Mouse (Mus musculus): ENCODE results near the gene Slc22a30. TPM values are rescaled to one million over a fixed set of nuclear protein-coding genes. Genes with fewer than 3 reads are reported as not detected.
"Not testable (repeated sequence)": the region's sequence is repeated elsewhere in the genome, so short reads cannot be mapped to it uniquely, and the experiment has no call there.

Gene Slc22a30
- not detected in 2 replicates for total RNA-seq (2015)
- not detected in 2 replicates for total RNA-seq (2017)

DNA sequence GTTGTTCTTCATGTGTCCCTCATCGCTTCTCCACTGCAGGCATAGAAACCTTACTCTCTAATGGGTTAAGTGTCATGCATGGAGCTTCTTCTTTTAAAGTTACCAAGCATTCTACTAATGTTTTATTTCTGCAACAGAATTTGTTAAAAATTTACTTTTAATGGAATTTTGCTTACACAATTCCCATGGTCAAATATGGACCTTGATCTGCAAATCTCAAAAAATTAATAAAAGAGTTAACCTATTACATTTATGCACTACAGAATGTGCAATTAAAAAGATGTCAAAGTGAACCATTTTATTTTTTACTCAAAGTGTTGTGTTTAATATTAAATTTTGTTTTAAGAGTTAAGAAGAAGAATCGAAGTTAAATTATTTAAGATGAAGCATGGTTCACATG lies at the start of gene Slc22a30:
TSS of gene Slc22a30 (minus strand) at position 101 of the 400 bp plus-strand sequence.
- not testable (repeated sequence) for ATAC-seq (replicated peaks; ENCODE audit: poor library complexity)

DNA sequence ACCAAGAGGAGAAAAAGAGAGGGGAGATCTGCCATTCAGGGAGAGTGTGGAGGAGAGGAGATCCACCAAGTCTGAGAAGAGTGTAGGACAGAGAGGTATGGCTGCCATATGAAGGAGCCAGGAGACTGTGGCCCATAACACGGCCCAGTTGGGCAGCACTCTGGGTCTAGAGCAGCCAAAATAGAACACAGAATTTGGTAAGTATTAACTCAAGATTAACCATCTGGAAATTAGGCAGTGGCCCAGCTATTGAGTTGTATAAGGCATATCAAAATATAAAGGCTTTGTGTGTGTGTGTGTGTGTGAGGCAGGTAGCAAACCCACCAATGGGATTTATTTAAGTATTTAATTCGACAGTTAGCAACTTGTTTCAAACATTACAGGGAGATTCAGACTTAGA lies 43.4 kb upstream of the Slc22a30 start:
- ATAC-seq (replicated peaks; ENCODE audit: poor library complexity): no peak

DNA sequence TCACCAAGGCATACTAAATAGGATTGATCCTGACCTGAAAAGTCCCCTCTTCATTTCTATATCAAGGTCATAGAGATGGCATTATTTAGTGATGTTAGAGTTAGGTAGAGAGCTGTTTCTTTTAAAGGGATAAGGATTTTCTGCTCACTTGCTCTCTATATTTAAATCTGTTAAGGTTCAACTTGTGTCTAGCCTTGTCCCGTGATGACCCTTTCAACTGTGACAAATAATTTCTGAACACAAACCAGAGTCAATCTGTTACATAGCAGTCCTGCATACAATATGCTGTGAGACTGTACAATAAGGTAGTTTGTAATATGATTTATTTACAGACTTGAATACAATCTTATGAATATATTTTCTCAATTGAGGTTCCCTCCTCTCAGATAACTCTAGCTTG lies 42.6 kb upstream of the Slc22a30 start:
- ATAC-seq (replicated peaks; ENCODE audit: poor library complexity): no peak

DNA sequence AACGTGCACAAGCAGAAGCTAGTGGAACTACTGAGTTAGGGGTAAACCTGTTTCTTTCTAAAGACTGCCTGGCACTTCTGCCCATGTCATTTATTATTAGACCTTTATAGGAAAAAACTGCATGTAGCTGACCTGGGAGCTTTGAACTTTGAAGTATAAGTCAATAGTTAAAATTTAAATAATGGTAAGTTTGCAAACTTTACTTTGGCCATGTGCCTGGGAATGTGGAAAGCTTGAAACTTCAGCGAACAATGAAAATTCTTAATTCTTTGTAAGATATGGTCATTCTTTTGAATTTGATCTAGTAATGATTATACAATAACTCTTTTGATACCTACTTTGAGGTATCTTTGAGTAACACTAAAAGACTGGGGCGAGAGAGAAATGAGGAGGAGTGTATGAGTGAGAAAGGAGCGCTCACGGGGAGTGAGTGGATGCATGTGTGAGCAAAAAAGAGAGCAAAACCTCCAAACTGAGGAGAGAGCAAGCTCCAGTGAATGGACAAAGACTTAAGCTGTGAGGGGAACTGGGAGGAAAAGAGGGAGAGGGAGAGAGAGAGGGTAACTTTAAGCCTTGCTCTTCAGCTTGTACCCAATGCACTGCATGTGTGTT lies 26.2 kb upstream of the Slc22a30 start:
- ATAC-seq (replicated peaks; ENCODE audit: poor library complexity): no peak

DNA sequence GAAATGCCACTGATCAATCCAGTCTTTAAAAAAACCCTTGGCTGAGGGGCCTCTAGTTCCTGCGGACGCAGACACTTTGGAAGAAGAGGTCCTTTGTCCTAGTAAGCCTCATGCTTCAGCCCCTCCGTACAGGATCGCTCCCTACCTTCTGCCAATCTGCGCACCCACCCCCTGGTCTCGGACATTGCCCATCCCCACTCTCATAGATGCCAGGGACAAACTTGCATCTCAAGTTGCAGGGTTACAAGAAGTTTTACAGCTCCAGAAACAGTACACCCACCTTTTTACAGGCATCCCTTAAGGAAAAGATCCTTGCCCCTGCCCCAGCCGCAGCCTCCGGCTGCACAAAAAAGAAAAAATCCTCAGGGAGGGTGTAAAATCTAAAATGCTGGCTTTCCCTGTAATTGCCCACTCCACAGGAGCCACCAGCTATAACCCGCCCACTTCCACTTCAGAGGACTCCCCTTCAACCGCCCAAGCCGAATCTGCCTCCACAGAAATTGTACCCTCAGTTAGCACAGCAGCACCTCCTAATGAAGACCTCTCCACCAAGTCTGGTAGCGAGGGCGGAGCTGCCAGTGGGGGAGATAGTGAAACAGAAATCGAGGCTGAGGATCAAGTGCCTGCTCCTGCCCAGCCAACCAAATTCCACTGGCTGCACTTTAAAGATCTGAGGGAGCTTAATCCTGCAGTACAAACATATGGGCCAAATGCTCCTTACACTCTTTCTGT lies 2.5 kb upstream of the Slc22a30 start:
- ATAC-seq (replicated peaks; ENCODE audit: poor library complexity): not testable (repeated sequence)

Other genes with a start within 250 kb of the Slc22a30 start
- gene Slc22a29, start 186.2 kb downstream of the Slc22a30 start, total RNA-seq (2015): not detected in 2 replicates
- gene Slc22a29, start 186.2 kb downstream of the Slc22a30 start, total RNA-seq (2017): not detected in 2 replicates
- gene Slc22a8, start 186.1 kb upstream of the Slc22a30 start, total RNA-seq (2015): not detected in 2 replicates
- gene Slc22a8, start 186.1 kb upstream of the Slc22a30 start, total RNA-seq (2017): not detected in 2 replicates
- not detected in 2 replicates for gene Slc22a6, start 212.9 kb upstream of the Slc22a30 start, total RNA-seq (2015)
- not detected in 2 replicates for gene Slc22a6, start 212.9 kb upstream of the Slc22a30 start, total RNA-seq (2017)